Mouse (Mus musculus) embryonic facial prominence, embryonic 10.5 days (tissue): ENCODE measurements around the gene Scai. TPM values are rescaled to one million over a fixed set of nuclear protein-coding genes. Genes with fewer than 3 reads are reported as not detected.
A peak's percentile ranks its signal among the peaks of the same experiment; 100 is the strongest.
"Not testable (repeated sequence)": the region's sequence is repeated elsewhere in the genome, so short reads cannot be mapped to it uniquely, and the experiment has no call there.

ENCODE experiments used
- DNase-seq: peaks from one replicate; pipeline ENCODE4 v3.0.0-alpha.2; 2017; ENCODE audit warnings: low spot score
- H3K27ac ChIP-seq: fragments of 300-500 bp; sonication (generic); replicated peaks from 2 replicates; pipeline ENCODE4 v1.5.1; 2016; ENCODE audit warnings: mild to moderate bottlenecking
- H3K27me3 ChIP-seq: fragments of 300-500 bp; sonication (generic); replicated peaks from 2 replicates; pipeline ENCODE4 v1.6.1; 2016; ENCODE audit warnings: low read depth, mild to moderate bottlenecking; ENCODE audit not compliant: poor library complexity, severe bottlenecking
- H3K36me3 ChIP-seq: fragments of 300-500 bp; sonication (generic); replicated peaks from 2 replicates; pipeline ENCODE4 v1.6.1; 2016; ENCODE audit warnings: mild to moderate bottlenecking, moderate library complexity
- H3K4me1 ChIP-seq: fragments of 300-500 bp; sonication (generic); 2 replicates; pipeline ENCODE4 v1.6.1; 2016
- H3K4me3 ChIP-seq: fragments of 300-500 bp; sonication (generic); 2 replicates; pipeline ENCODE4 v1.5.1; 2016; ENCODE audit warnings: mild to moderate bottlenecking, moderate library complexity
- H3K9me3 ChIP-seq: fragments of 300-500 bp; sonication (generic); 2 replicates; pipeline ENCODE4 v1.6.1; 2016; ENCODE audit warnings: mild to moderate bottlenecking
- WGBS: fragments of 180-500 bp; shearing (Covaris S2); methylation state at CpG from one replicate; pipeline ENCODE4 v1.1.7; 2016; 5-methylcytosine and 5-hydroxymethylcytosine counted together
- polyA plus RNA-seq: library from polyadenylated mRNA; unstranded; fragments of >200 nt; fragmentation: Nextera tagmentation; extraction: Ambion mirVana; gene quantifications from 2 replicates; pipeline ENCODE4 v1.2.1, GENCODE M21; 2016

Scai gene
- polyA plus RNA-seq, 1 experiment from 2014 or later, result 12.3 TPM

GRCm38 (mm10) chr2:39116583-39116982, 74.0 kb downstream of the Scai start:
- 93% methylated on average over 2 of the region's 2 CpGs for WGBS
- H3K36me3 ChIP-seq, result peaks cover 95% of the 10 kb centered on the region
- no peaks in the 10 kb centered on the region for H3K27me3 ChIP-seq
- H3K4me3 ChIP-seq, result no peak overlapping the region
- no peak for DNase-seq
- no peaks in the 10 kb centered on the region for H3K4me1 ChIP-seq
- H3K27ac ChIP-seq, result no peak overlapping the region
- H3K9me3 ChIP-seq, result no peaks in the 10 kb centered on the region

GRCm38 (mm10) chr2:39114093-39114492, 76.4 kb downstream of the Scai start:
- no peak overlapping the region for H3K27ac ChIP-seq
- no peaks in the 10 kb centered on the region for H3K9me3 ChIP-seq
- 94% methylated on average over 7 of the region's 7 CpGs for WGBS
- H3K4me3 ChIP-seq, result no peak overlapping the region
- H3K4me1 ChIP-seq, result no peaks in the 10 kb centered on the region
- peaks cover 82% of the 10 kb centered on the region for H3K36me3 ChIP-seq
- no peaks in the 10 kb centered on the region for H3K27me3 ChIP-seq
- DNase-seq, result no peak

DNA sequence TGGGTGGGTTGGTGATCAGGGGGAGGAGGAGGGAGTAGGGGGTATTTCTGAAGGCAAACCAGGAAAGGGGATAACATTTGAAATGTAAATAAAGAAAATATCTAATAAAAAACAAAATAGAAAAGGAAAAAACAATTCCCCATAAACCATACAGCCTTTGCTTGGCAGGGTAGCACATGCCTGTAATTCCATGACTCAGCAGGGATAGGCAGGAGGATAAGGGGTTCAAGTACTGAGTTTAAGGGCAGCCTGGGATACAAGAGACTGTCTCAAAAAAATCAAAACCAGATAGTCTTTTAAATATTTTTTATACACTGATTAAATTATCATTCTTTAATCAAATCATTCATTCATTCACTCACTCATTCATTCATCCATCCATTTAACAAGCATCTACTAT, 80.0 kb downstream of the Scai start:
- Histone ChIP-seq H3K27me3 (no peaks in the 10 kb centered on the region), H3K27ac (no peak overlapping the region), H3K4me3 (no peak overlapping the region), H3K36me3 (peaks cover 78% of the 10 kb centered on the region), H3K9me3 (no peaks in the 10 kb centered on the region), H3K4me1 (no peaks in the 10 kb centered on the region)
- no peak for DNase-seq

DNA sequence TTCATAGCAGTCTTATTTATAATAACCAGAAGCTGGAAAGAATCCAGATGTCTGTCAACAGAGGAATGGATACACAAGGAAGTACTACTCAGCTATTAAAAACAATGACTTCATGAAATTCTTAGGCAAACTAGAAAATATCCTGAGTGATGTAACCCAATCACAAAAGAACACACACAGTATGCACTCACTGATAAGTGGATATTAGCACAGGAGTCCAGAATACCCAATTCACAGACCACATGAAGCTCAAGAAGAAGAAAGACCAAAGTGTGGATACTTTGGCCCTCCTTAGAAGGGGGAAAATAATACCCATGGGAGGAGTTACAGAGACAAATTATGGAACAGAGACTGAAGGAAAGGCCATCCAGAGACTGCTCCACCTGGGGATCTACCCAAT, 80.8 kb downstream of the Scai start:
- not testable (repeated sequence) for H3K9me3 ChIP-seq, H3K4me1 ChIP-seq, DNase-seq, H3K27me3 ChIP-seq, H3K27ac ChIP-seq, H3K4me3 ChIP-seq
- peaks cover 79% of the 10 kb centered on the region for H3K36me3 ChIP-seq

DNA sequence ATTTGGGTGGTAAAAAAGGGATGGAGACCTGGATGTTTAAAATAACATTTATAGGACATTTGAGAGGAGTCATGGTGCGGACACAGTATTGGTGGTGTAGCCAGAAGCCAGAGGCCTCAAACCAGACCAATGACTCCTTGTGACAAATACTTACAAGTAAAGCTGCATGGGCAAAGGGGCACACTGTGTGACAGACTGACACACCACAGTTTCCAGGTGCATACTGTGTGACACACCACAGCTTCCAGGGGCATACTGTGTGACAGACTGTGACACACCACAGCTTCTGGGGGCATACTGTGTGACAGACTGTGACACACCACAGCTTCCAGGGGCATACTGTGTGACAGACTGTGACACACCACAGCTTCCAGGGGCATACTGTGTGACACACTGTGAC, 90.6 kb downstream of the Scai start:
- 93% methylated on average over 1 of the region's 1 CpGs for WGBS
- not testable (repeated sequence) for H3K27me3 ChIP-seq, H3K4me3 ChIP-seq, H3K4me1 ChIP-seq, H3K9me3 ChIP-seq, DNase-seq, H3K27ac ChIP-seq
- H3K36me3 ChIP-seq, result peaks cover 75% of the 10 kb centered on the region

- no peak overlapping the region for H3K27ac ChIP-seq
- H3K4me1 ChIP-seq, result no peaks in the 10 kb centered on the region
- H3K27me3 ChIP-seq, result no peaks in the 10 kb centered on the region
- no peaks in the 10 kb centered on the region for H3K9me3 ChIP-seq
- no peak for DNase-seq
- H3K4me3 ChIP-seq, result no peak overlapping the region
- peaks cover 66% of the 10 kb centered on the region for H3K36me3 ChIP-seq
These were observed 92.5 kb downstream of the Scai start for GRCm38 (mm10) chr2:39097993-39098392.

- 88% methylated on average over 1 of the region's 1 CpGs for WGBS
These were observed 98.6 kb downstream of the Scai start for GRCm38 (mm10) chr2:39091966-39092365.

DNA sequence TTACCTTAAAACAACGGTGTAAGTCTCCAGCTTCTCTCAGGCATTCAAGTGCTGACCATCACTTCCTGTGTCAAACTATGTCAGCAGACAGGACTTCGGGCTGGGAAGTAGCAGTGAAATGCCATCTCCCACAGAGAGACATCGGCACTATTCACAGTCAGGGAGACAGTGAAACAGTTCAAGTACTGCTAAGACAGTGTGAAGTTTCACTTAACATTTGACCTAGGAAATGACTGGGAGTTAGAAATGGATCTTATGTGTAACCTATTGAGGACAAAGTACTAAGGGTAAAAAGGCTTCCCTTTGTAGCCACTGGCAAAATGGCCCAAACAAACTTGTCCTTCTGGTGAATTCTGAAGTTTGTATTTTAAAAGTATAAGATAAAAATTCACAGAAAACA, 107.8 kb downstream of the Scai start:
- Histone ChIP-seq H3K9me3 (no peaks in the 10 kb centered on the region), H3K27me3 (no peaks in the 10 kb centered on the region), H3K4me1 (no peaks in the 10 kb centered on the region), H3K36me3 (peaks cover 78% of the 10 kb centered on the region), H3K27ac (no peak overlapping the region), H3K4me3 (no peak overlapping the region)
- no peak for DNase-seq
- 81% methylated on average over 3 of the region's 3 CpGs for WGBS

More at GRCm38 (mm10) chr2:39091966-39092365, 98.6 kb downstream of the Scai start:
- no peak overlapping the region for H3K27ac ChIP-seq
- DNase-seq, result no peak
- H3K9me3 ChIP-seq, result no peaks in the 10 kb centered on the region
- H3K4me1 ChIP-seq, result no peaks in the 10 kb centered on the region
- H3K27me3 ChIP-seq, result no peaks in the 10 kb centered on the region
- no peak overlapping the region for H3K4me3 ChIP-seq
- peaks cover 56% of the 10 kb centered on the region for H3K36me3 ChIP-seq

DNA sequence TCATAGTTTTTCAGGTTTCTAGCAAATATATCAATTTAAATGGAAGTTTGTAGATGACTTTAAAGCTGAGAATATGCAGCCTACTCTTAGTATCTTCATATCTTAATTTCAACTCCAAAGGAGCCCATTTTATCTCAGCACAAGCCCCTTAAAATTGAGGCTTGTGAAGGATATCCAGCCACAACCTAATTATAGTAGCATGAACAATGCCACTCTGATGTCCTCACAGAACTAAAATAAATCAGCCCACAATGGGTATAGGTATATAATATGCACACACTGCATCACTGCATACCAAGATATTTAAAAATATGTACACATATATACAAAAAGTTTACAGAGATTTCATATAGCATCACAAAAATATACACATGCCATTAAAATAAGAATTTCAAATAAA, 119.9 kb downstream of the Scai start:
- no peaks in the 10 kb centered on the region for H3K9me3 ChIP-seq
- no peaks in the 10 kb centered on the region for H3K4me1 ChIP-seq
- no peak overlapping the region for H3K27ac ChIP-seq
- 0 out of 2 replicates have a peak, but pooled peaks cover under 1% of the 10 kb centered on the region for H3K36me3 ChIP-seq
- no peak for DNase-seq
- H3K27me3 ChIP-seq, result no peaks in the 10 kb centered on the region
- no peak overlapping the region for H3K4me3 ChIP-seq

- H3K4me1 ChIP-seq, result peaks cover 11% of the 10 kb centered on the region
- 57% methylated on average over 1 of the region's 1 CpGs for WGBS
- DNase-seq, result no peak
- H3K4me3 ChIP-seq, result no peak overlapping the region
- no peaks in the 10 kb centered on the region for H3K36me3 ChIP-seq
- H3K27ac ChIP-seq, result no peak overlapping the region
- no peaks in the 10 kb centered on the region for H3K9me3 ChIP-seq
- no peaks in the 10 kb centered on the region for H3K27me3 ChIP-seq
These were observed 121.4 kb downstream of the Scai start for GRCm38 (mm10) chr2:39069096-39069495.

- Histone ChIP-seq H3K9me3 (no peaks in the 10 kb centered on the region), H3K4me1 (peaks cover 13% of the 10 kb centered on the region), H3K27me3 (no peaks in the 10 kb centered on the region), H3K4me3 (peak within 1 kb of the TSS; percentile 92), H3K36me3 (peaks cover 29% of the 10 kb centered on the region), H3K27ac (peak within 1 kb of the TSS; percentile 94)
- DNase-seq, result peak; percentile 93
- WGBS, result under 1% methylated on average over 50 of the region's 50 CpGs
These were observed 125.0 kb downstream of the Scai start, which contains the start of gene Golga1 for GRCm38 (mm10) chr2:39065400-39065987. TSS of gene Golga1 (minus strand) at chr2:39065541.

GRCm38 (mm10) chr2:39064687-39065399, 125.7 kb downstream of the Scai start:
- peak overlapping the region; percentile 94 for H3K27ac ChIP-seq
- WGBS, result 7% methylated on average over 25 of the region's 25 CpGs

GRCm38 (mm10) chr2:39048515-39048914, 142.0 kb downstream of the Scai start:
- WGBS, result 93% methylated on average over 1 of the region's 1 CpGs
- no peak overlapping the region for H3K4me3 ChIP-seq
- no peaks in the 10 kb centered on the region for H3K9me3 ChIP-seq
- peaks cover 94% of the 10 kb centered on the region for H3K36me3 ChIP-seq
- no peaks in the 10 kb centered on the region for H3K4me1 ChIP-seq
- H3K27ac ChIP-seq, result no peak overlapping the region
- no peak for DNase-seq
- H3K27me3 ChIP-seq, result no peaks in the 10 kb centered on the region

More at GRCm38 (mm10) chr2:39064687-39065399, 125.7 kb downstream of the Scai start:
- H3K27me3 ChIP-seq, result no peaks in the 10 kb centered on the region
- peaks cover 35% of the 10 kb centered on the region for H3K36me3 ChIP-seq
- peak overlapping the region; percentile 92 for H3K4me3 ChIP-seq
- no peak for DNase-seq
- H3K4me1 ChIP-seq, result peaks cover 13% of the 10 kb centered on the region
- H3K9me3 ChIP-seq, result no peaks in the 10 kb centered on the region
